Mouse (Mus musculus) heart, adult 9 months (tissue): ENCODE measurements around the gene Syne3.

ENCODE experiments used
- DNase-seq, 2 experiments: peaks; one replicate each; pipeline ENCODE4 v3.0.0; 2022; ENCODE audit warnings: low spot score in 2 of 2

The Syne3 gene

DNA sequence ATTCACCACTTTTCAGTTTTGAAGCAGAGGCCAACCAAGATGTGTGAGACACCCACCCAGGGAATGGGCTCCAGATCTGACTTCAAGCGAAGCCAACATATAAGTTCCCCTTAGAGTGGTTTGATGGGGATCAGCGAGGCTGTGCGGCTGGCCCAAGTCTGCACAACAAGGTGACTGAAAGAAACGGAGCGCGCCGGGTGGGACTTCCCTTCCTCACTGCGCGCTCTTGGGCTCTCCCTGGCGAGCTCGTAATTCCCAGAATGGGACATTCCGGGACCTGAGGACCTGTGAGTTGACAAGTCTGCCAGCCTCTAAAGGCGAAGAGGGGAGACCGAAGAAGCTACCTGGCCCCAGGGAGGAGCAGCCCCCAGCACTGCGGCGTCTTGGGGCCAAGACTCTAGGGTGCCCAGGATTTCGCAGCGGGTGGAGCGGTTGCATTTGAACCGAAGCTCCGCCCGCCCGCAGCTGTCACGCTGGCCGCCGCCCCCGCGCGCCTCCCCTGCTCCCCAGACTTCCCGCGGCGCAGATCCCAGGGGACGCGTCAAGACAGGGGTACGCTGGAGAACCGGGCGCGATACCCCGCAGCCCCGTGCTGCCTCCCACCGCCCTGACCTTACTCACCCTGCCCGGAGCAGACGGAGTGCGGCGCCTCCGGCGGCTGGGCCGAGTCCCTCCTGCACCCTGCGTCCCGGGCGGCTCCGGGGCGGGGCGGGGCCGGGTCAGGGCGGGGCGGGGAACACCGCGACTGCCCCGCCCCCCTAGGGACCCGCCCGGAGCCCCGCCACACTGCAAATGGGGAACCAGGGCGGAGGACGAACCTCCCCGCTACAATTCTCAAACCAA, at the start of gene Syne3:
Syne3 (minus strand) TSS at position 440 of the 843 bp plus-strand sequence.
- DNase-seq: peak; percentile 85 to 86

DNA sequence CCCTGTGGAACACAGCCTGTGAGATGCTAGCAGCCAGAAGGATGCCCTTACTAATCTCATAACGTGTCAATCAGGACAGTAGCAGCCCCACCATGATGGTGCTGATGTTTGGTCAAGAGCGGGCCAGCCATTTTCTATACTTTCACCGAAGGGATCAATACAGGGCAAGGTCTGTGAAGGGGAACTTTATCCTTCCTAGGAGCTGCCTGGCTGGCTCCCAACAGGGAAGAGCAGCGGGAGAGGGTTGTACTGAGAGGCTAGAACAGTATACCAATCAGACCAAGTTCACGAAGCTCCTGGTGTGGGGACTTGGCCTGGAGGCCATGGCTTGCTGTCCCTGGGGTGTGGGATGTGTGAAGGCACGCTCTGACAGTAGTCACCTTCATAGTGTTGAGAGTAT, 45.7 kb upstream of the Syne3 start:
- DNase-seq: no peak

DNA sequence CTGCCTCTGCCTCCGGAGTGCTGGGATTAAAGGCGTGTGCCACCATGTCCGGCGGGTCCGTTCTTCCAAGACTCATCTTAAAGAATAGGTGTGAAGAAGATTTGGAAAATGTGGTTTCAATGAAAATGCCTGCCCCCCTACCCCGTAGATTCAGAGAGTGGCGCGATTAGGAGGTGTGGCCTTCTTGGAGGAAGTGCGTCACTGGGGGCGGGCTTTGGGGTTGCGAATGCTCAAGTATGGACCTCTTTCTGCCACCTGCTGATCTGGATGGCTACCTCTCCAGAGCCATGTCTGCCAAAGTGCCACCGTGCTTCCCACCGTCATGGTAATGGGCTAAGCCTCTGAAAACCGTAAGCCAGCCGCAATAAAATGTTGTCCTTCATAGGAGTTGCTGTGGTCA, 44.4 kb upstream of the Syne3 start:
- no peak for DNase-seq

DNA sequence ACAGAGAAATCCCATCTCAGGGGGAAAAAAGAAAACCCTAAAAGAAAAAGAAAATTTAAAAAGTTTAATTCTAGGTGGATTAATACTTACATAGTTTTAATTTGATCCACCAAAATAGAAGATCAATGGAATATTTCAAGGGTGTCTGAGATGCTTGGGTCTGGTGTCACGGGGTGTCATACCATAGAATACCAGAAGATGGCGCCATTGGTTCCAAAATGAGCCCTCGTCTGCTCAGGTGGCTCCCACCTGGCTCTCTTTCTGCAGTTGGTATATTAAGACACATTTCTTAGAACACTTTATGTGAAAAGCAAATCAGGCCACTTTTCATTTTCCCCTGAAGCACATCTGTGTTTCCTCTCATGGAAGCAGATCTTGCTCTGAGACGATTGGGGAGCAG, 41.3 kb upstream of the Syne3 start:
- no peak for DNase-seq

DNA sequence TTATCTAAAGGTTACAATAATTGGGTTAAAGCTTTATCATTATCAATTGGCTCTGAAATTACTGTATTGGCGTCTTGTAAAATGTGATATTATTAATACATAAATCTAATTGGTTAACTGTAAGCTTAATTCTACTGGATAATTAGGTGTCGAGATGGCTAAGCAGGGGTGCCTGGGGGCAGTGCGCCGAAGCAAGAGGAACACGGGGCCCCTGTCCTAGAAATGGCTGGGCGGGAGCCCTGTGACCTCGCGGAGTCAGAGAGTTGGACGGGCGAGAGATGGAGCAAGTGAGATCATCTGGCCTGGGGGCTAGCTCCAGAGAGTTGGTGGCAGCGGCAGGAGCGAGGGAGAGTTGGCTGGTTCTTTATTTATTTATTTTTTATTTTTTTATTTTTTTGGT, 40.2 kb upstream of the Syne3 start:
- DNase-seq: no peak

DNA sequence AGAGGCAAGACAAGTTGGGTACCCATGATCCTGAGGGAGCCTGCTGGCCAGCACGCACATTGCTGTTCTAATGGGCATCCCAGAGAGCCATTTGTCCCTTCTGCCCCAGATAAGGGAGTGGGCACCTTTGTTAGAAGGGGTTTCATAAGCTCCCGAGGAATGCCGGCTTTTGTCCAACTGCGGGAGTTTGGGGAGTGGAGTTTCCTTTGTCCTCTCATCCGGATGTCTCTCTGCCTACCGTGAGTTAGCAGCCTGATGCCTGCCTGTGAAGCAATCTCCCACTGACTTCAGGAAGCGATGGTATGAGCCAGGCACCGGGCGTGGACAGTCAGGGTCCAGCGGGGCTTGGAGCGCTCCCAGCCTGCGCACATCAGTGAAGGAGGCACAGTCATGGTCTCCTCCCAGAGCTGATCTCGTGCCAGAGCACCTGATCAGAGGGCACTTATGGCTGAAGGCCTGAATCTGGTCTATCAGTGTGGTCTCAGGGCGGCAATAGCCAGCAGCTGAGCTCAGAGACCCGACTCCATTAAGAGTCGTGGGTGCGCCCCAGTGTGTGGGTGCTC, 38.8 kb upstream of the Syne3 start:
- no peak for DNase-seq

DNA sequence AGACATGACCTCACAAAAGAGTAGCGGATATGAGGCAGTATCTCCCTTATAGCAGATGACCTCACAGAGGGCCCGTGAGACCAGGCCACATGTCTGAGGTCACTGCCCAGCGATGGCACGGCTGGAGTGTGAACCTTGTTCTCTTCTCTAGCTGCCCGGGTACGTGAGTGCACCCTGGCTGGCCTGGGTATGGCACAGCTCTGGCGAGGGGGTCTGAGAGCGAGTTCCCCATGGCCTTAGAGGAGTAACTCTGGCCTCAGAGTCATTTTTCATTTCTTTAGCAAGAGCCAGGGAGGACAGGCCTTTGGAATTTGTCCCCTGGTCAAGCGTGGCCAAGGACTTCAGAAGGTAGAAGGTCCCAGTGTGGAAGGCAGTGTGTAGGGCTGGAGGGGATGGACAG, 35.2 kb upstream of the Syne3 start:
- no peak for DNase-seq

DNA sequence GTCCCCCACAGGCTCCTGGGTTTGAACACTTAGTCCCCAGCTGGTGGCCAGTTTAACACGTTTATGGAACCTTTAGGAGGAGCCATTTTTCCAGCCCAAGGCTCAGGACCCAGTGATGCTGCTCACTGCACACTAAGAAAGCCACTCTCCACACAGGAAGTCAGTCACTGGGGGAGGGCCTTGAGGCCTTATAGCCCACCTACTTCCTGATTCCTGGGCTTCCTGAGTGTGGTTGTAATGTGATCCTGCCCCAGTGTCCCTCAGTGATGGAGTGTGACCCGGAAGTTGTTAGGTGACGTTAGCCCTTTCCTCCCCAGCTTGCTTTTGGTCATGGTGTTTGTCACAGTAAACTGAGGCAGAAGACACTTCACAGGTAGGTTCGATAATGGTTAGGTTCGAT, 33.5 kb upstream of the Syne3 start:
- no peak for DNase-seq

DNA sequence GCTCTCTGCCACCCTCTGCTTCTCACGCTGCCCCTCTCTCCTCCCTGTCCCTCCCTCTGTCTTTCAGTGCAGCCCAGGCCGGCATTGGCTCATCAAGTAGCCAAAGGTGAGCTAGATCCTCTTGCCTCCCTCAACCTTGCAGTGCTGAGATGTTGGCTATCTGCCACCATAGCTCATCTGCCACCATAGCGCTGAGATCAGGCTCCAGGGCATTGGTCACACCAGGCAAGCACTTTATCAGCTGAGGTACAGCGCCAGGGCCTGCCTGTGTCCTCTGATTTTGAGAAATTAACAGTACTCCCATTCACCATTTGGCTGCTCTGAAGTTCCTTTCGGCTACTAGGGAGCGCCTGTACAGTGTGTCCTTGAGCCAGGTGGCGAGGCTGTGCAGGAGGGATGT, 31.3 kb upstream of the Syne3 start:
- DNase-seq: no peak

DNA sequence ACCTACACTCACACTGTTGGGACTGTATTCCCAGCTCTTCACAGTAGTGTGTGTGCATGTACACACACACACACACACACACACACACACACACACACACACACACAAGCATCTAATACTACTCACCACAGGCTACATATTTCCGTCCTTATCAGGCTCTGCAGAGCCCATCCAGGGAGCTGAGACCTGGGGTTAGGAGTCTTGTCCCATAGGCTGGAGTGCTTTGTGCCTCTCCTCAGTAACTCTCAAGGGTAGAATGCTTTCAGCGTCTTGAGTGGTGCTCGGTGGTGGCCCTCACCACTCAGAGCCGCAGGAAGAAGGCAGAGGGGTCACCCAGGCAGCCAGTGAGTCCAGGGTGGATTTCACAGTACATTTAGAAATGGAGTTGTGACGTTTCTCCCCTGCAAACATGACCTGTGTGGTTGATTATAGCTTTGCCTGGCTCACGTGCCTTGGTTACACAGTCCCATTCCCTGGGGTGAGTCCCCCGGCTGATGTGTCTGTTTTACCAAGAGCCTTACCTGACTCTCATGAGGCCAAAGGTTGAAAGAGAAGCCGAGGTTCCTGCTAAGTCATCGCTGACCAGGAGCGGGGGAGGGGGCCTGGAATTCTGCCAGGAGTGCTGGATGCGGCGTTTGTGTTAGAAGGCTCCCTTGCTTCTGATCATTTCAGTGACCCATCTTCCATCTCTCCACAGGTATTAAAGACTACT, 30.1 kb upstream of the Syne3 start:
- DNase-seq: no peak

DNA sequence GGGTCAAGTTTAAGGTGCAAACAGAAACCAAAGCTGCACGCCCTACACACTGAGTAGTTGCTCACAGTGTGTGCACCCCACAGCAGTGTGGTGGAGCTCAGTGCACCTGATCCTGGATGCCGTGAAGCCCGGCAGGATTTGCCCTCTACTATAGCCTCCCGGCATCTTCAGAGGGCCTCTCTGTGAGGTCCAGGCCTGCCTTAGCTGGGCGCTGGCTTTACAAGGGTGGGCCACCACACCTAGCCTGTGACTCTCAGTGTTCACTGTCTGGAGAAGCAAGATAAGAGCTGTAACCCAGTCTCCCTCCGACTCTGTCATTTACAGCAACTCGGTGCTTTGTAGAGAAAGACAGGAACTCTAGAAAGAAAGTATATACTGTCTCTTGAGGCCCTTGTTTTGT, 29.3 kb upstream of the Syne3 start:
- DNase-seq: no peak

DNA sequence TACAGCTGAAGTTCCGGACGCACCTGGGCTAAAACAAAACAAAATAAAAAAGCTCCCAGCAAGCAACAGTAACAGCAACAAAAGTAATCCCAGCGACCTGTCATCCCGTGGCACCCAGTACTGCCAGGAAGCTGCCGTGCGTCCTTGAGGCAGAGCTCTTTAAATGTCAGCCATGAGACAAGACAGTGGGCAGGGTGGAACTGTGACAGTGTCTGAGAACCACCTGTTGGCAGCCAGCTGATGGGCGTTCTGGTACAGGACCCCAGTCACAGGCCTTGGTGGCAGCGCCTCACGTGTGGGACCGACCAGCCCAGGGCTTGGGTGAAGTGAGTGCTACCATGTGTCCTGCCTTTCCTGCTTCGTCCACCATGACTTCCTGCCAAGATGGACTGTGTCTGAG, 28.6 kb upstream of the Syne3 start:
- DNase-seq: no peak

DNA sequence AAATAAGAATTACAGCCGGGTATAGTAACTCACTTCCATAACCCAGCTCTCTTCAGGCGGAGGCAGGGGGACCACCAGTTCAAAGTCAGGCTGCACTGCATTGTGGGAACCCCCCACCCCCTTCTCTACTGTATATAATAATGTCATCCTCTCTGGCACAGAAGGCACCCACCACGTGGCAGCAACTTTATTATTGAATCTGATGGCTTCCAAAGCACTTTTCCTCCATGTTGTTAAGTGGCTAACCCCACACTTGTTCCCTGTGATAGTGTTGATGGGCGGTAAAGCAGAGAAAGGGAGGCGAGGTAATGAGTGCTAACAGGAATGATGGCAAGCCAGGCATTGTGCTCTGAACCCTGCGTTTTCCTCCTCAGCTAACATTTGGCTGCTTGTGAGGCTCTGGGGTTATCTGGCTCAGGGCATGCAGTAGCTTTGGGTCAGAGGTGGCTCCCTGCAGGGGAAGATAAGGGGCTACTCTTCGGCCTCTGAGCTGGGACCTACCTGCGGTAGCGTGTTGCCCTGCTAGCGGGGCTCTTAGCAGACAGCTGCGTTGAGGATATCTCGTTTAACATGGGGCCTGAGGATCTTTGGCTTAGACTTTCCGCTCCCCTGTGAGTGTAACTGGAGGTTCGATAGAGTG, 24.6 kb upstream of the Syne3 start:
- no peak for DNase-seq

DNA sequence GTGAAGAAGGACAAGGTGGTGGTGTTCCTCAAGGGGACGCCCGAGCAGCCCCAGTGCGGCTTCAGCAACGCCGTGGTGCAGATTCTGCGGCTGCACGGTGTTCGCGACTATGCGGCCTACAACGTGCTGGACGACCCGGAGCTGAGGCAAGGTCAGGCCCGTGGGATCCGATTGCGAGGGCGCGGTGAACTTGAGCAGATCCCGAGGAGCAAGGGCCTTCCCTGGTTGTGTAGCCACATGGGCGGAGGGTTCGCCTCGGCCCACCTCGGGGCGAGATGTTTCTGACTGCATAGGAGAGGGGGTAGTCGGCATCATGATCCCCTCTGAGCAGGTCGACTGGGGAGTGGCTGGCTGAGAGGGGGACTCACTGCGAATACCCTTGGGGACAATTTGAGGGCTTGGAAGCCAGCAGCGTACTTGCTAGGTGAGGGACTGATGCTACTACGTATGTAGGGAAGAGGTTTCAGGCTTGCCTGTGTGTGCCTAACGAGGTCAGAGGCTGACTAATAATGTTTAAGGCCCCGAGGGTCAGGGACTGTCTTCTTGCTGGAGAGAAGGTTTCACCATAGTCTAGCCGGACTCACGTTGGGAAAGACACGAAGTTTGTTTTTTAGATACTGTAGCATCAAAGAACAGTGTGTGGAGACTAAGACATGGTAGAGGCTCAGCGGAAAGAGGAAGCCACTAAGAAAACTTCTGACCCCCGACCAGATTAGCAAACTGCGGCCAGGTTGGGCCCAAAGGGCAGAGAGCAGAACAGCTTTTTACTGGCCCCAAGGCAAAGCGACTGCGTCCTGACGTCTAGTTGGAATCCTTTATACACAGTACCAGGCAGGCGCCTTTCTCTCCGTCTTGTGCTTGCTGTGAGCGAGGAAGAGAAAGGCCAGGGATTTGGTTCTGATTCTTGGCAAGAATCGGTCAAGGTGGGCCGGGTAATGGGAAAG, 23.5 kb upstream of the Syne3 start:
- DNase-seq: no peak

DNA sequence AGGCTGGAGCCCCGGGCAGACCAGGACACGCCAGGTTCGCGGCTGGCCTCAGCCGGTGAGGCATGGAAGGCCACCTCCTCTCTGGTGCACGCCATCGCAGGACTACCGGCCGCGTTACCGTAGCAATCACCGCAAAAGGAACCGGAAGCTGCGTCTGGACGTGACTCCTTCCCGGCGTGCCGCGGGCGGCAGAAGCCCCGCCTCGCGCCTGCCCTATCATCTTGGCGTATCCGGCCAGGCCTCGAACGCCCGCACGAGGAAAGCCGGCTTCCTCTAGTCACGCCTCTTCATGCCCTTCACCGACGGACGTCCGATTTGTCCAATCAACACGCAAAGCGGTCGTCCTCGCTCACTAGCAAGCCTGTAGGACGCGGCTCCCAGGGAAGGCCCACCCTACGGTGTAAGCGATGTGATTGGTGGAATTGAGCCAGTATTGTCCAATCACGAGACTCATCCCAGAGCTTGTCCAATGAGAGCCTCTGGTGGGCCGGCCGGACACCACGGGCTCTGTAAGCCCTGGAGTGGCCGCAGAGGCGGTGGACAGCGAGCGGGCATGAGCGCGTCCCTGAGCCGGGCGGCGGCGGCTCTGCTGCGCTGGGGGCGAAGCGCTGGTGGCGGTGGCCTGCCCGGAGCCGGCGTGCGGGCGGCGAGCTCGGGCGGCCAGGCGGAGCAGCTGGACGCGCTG, 22.7 kb upstream of the Syne3 start, which contains the start of gene Glrx5:
Glrx5 (plus strand) TSS at position 542 of the 685 bp plus-strand sequence.
- DNase-seq: peak; percentile 100

DNA sequence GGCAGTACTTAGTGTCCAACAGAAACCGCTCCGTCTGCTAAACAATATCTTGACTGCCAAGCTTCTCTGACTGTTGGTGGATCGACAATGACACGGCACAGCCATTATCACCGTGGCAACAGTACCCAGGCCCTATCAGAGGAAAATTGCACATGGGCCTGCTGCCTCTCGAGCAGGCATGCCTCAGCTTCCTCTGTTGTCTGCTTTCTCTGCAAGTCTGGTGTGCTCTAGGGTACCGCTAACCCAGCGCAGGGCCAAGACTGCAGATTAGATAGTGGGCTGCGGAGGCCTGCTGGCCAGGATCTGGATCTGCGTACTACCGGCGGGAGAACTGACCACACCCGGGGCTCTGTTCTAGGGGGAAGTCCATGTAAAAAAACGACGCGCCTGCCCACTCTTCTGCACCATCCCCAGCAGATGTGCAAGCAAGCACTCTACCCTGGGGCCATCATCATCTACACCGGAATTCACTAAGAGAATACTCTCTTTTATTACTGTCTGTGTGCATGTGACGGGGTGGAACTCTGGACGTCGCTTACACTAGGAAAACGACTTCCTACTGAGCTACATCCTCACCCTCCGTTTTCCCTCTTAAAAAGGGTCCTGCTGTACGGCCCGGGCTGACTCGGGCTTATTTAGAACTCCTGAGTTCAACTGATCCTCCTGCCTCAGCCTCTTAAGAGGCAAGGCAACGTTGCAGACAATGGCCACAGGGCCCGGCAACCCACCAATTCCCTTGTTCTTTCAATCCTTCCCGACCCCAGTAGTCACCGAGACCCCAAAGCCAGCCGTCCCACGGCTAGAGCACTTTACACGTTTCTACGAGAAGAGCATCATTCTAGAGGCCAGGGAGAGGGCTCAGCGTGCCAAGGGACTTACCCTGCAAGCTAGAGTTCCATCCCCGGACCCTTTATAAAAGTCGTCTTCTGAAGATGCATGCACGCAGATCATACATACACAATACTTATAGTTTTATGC, 21.8 kb upstream of the Syne3 start:
- DNase-seq: no peak

DNA sequence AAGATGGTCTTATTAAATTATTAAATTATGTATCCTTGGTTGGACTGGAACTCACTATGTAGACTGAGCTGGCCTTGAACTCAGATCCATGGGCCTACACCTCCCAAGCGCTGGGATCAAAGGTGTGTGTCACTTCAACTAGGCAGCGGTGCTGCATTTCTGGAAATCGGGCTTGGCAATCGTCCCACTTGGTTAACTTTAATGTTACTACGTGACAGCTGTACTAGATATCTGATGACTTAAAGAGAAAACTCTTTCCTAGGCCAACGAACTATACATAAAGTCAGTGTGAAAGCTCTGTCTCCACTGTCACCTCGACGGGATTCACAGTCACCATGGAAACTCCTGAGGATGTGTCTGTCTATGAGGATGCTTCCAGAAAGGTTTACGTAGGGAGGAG, 20.3 kb upstream of the Syne3 start:
- no peak for DNase-seq

DNA sequence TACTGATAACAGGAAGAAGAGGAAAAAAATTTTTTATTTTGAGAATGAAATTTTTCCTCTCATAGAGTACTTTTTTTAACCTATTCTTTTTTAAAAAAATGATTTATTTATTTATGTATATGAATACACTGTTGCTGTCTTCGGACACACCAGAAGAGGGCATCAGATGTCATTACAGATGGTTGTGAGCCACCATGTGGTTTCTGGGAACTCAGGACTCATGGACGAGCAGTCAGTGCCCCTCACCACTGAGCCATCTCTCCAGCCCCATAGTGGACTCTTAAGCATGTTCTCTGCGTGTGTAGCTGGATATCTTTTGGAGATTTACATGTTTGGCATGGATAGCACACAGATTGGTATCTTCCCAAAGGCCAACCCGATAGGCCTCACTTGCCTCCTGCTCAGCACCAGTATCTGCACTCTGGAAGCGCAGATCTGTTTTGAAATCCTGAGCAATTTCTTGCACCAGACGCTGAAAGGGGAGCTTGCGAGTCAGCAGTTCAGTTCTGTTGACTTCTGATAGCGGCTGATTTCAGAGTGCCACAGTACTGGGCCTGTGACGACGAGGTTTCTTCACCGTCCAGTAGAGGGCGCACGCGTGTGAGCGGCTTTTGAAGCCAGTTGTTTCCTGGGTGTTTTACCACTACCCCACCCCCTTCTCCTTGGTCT, 17.8 kb upstream of the Syne3 start:
- DNase-seq: peak; percentile 45 to 68
